Mouse (Mus musculus) pancreas, adult 10 weeks (tissue): ENCODE measurements around the gene Snx10. TPM values are rescaled to one million over a fixed set of nuclear protein-coding genes. Genes with fewer than 3 reads are reported as not detected.

Experiments
- polyA plus RNA-seq: library from polyadenylated mRNA; stranded (reverse); fragments of 350-450 nt; fragmentation: Illumina TruSeq; extraction: RNeasy Lipid Tissue Mini Kit (QIAGEN cat#74804); gene quantifications from one replicate; pipeline ENCODE4 v1.2.3, GENCODE M21; 2015; ENCODE audit warnings: low read depth, low replicate concordance; ENCODE audit not compliant: insufficient read depth

The Snx10 gene
- 4.4 TPM for polyA plus RNA-seq

DNA sequence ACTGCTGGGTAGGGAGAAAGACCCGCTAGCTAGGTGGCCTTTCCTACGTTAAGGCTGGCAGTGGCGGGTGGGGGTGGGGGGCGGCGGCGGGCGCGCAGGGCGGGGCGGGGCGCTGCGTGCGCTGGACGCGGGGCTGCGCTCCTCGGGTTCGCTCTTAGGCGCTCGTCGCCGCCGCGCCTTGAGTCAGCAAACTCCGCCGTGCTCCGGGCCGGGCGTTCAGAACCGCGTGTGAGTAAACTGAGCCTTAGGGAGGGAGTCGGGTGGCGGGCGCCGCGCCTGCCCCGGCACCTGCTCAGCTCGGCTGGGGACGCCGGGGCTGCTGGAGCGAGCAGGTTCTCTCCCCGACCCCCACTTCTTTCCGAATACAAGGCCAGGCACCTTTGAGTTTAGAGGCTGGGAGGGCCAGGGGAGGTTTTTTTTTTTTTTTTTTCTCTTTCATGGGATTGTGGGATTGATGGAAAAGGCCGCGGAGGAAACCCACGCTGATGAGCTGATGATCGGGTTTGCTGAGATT lies at the start of gene Snx10:
Gene Snx10, plus strand, starts transcription at position 95 of the 514 bp plus-strand sequence.

Other genes with a start within 250 kb of the Snx10 start
- 0.94 TPM for gene Nfe2l3, start 91.2 kb upstream of the Snx10 start, polyA plus RNA-seq
- gene Hnrnpa2b1, start 54.0 kb upstream of the Snx10 start, polyA plus RNA-seq: 169 TPM
- 20.8 TPM for gene Cbx3, start 53.5 kb upstream of the Snx10 start, polyA plus RNA-seq